Mouse (Mus musculus): Measurements from ENCODE around the gene Tulp1.

The Tulp1 gene

DNA sequence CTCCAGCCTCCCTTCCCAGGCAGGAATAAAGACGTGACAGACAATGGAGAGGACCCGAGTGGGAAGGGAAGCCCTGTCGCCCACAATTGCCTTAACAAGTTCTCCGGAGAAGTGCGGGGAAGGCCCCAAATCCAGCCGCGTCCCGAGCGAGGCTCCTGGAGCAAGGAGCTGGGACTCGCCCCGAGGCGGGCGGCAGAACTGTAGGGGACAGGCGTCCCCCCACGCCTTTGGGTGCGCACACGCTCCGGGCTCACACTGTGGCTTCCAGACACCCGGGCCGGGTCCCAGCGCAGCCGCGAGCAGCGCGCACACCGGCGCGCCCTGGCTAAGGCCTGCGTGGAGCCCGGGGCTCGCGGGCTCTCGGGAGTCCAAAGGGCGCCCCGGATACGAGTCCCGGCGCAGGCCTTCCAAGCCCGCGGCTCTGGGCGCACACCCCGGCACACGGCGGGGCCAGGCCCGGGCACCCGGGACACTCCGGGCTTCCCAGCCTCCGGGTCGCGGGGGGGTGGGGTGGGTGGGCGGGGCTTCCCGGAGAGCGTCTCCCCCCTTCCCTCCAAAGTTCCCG is 15.0 kb downstream of the Tulp1 start:
- Histone ChIP-seq H3K9me3 (ENCODE audit: low read length) (no peaks in the 10 kb centered on the region), H3K27me3 (ENCODE audit: insufficient read depth, low read length) (peaks cover 81% of the 10 kb centered on the region), H3K4me1 (replicated peaks; ENCODE audit: low read depth, low read length) (peaks cover 64% of the 10 kb centered on the region), H3K4me3 (replicated peaks; ENCODE audit: low read length) (peak overlapping the region; percentile 89), H3K36me3 (ENCODE audit: insufficient read depth, low read length) (no peaks in the 10 kb centered on the region)
- no peak for TF ChIP-seq CTCF (conservative IDR thresholded peaks at IDR 0.05; ENCODE audit: low read length)
- no peak for TF ChIP-seq NANOG (IDR thresholded peaks at IDR 0.05; ENCODE audit: borderline replicate concordance, low read length)
- TF ChIP-seq POU5F1 (IDR thresholded peaks at IDR 0.05; ENCODE audit: borderline replicate concordance, low read length), result no peak

DNA sequence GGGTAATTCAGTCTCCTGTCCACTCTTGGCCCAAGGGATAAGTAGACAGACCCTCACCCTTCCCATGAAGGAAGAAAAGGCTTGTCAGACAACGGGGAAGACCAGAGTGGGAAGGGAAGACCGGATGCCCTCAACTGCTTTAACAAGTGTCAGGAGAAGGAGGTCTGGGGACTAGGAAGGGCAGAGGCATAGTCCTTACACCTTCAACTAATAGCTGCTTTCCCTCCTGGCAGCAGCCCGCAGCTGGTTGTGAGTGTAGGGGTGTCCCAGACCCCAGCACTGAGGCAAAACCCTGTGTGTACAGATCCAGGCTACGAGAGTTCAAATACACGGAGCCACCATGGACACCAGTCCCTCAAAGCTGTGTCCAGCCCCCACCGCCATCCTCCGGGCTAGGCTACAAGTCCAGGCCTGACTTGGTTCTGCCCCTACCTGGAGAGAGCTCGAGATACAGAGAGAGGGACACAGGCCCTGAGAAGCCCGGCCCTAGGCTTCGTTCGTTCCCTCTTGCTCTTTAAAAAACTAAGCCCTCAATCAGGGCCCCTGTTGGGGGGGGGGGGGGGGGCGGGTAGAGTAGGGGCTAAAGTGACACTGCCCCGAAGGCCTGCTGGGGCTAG is 15.7 kb downstream of the Tulp1 start:
- H3K27me3 ChIP-seq (ENCODE audit: insufficient read depth, low read length), result peaks cover 80% of the 10 kb centered on the region
- no peaks in the 10 kb centered on the region for H3K9me3 ChIP-seq (ENCODE audit: low read length)
- peak overlapping the region; percentile 89 for H3K4me3 ChIP-seq (replicated peaks; ENCODE audit: low read length)
- H3K4me1 ChIP-seq (replicated peaks; ENCODE audit: low read depth, low read length), result peaks cover 70% of the 10 kb centered on the region
- H3K36me3 ChIP-seq (ENCODE audit: insufficient read depth, low read length), result no peaks in the 10 kb centered on the region
- no peak for TF ChIP-seq CTCF (conservative IDR thresholded peaks at IDR 0.05; ENCODE audit: low read length)
- no peak for TF ChIP-seq NANOG (IDR thresholded peaks at IDR 0.05; ENCODE audit: borderline replicate concordance, low read length)
- no peak for TF ChIP-seq POU5F1 (IDR thresholded peaks at IDR 0.05; ENCODE audit: borderline replicate concordance, low read length)

- Histone ChIP-seq H3K27me3 (ENCODE audit: insufficient read depth, low read length) (peaks cover 78% of the 10 kb centered on the region), H3K36me3 (ENCODE audit: insufficient read depth, low read length) (no peaks in the 10 kb centered on the region), H3K4me3 (replicated peaks; ENCODE audit: low read length) (peak overlapping the region; percentile 89; the same call in 1 of the 2 replicates), H3K4me1 (replicated peaks; ENCODE audit: low read depth, low read length) (peaks cover 82% of the 10 kb centered on the region), H3K9me3 (ENCODE audit: low read length) (no peaks in the 10 kb centered on the region)
- no peak for TF ChIP-seq POU5F1 (IDR thresholded peaks at IDR 0.05; ENCODE audit: borderline replicate concordance, low read length)
- no peak for TF ChIP-seq NANOG (IDR thresholded peaks at IDR 0.05; ENCODE audit: borderline replicate concordance, low read length)
- TF ChIP-seq CTCF (conservative IDR thresholded peaks at IDR 0.05; ENCODE audit: low read length), result no peak
Measured at GRCm38 (mm10) chr17:28348211-28348610, 16.8 kb downstream of the Tulp1 start.

DNA sequence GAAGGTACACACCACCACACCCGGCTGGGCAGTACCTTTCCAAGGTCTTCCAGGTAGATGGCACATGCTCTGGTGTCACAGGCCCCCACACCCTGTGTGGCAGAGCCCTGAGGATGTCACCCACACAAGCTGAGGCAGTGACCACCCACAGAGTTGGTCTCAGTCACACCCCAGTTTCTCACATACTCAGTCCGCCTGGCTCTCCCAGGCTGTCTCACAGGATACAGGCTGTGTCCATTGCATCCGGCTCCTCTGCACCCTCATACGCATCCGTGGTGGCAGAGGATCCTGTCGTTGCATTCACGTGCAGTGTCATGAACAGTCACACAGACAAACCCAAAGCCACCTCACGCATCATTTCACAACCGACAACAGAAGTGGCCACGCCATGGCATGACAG is 17.7 kb downstream of the Tulp1 start:
- Histone ChIP-seq H3K4me1 (replicated peaks; ENCODE audit: low read depth, low read length) (peaks cover 83% of the 10 kb centered on the region), H3K4me3 (replicated peaks; ENCODE audit: low read length) (no peak overlapping the region), H3K9me3 (ENCODE audit: low read length) (no peaks in the 10 kb centered on the region), H3K36me3 (ENCODE audit: insufficient read depth, low read length) (no peaks in the 10 kb centered on the region), H3K27me3 (ENCODE audit: insufficient read depth, low read length) (peaks cover 78% of the 10 kb centered on the region)
- no peak for TF ChIP-seq NANOG (IDR thresholded peaks at IDR 0.05; ENCODE audit: borderline replicate concordance, low read length)
- TF ChIP-seq POU5F1 (IDR thresholded peaks at IDR 0.05; ENCODE audit: borderline replicate concordance, low read length), result no peak
- TF ChIP-seq CTCF (conservative IDR thresholded peaks at IDR 0.05; ENCODE audit: low read length), result no peak

GRCm38 (mm10) chr17:28345882-28346281 is 19.1 kb downstream of the Tulp1 start:
- peak overlapping the region; percentile 62 for H3K4me3 ChIP-seq (replicated peaks; ENCODE audit: low read length)
- no peaks in the 10 kb centered on the region for H3K36me3 ChIP-seq (ENCODE audit: insufficient read depth, low read length)
- peaks cover 81% of the 10 kb centered on the region for H3K4me1 ChIP-seq (replicated peaks; ENCODE audit: low read depth, low read length)
- TF ChIP-seq CTCF (conservative IDR thresholded peaks at IDR 0.05; ENCODE audit: low read length) (no peak), NANOG (IDR thresholded peaks at IDR 0.05; ENCODE audit: borderline replicate concordance, low read length) (no peak), POU5F1 (IDR thresholded peaks at IDR 0.05; ENCODE audit: borderline replicate concordance, low read length) (no peak)
- peaks cover 80% of the 10 kb centered on the region for H3K27me3 ChIP-seq (ENCODE audit: insufficient read depth, low read length)
- no peaks in the 10 kb centered on the region for H3K9me3 ChIP-seq (ENCODE audit: low read length)

GRCm38 (mm10) chr17:28345271-28345721 is 19.7 kb downstream of the Tulp1 start:
- H3K36me3 ChIP-seq (ENCODE audit: insufficient read depth, low read length), result no peaks in the 10 kb centered on the region

DNA sequence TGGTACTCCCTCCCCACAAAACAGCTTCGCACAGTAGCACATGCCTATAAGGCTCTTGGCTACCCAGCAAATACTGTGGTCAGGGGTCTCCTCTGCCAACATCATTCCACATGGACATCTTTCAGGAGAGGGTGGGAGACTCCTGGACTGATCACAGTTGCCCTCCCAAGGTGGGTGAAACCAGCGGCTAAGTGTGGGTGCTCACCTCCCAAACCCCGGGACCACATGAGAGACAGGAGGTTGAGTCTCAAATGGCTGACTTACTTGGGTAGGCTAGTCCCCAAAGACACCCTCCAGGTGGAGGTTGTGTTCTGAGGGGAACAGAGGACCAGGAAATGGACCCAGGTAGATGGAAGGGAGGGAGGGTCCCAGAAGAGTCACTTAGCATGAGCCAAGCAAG is 20.4 kb downstream of the Tulp1 start:
- peak overlapping the region; percentile 62 for H3K4me3 ChIP-seq (replicated peaks; ENCODE audit: low read length)
- peaks cover 87% of the 10 kb centered on the region for H3K27me3 ChIP-seq (ENCODE audit: insufficient read depth, low read length)
- H3K36me3 ChIP-seq (ENCODE audit: insufficient read depth, low read length), result peaks cover 3% of the 10 kb centered on the region
- H3K9me3 ChIP-seq (ENCODE audit: low read length), result no peaks in the 10 kb centered on the region
- TF ChIP-seq NANOG (IDR thresholded peaks at IDR 0.05; ENCODE audit: borderline replicate concordance, low read length), result no peak
- TF ChIP-seq POU5F1 (IDR thresholded peaks at IDR 0.05; ENCODE audit: borderline replicate concordance, low read length), result no peak
- no peak for TF ChIP-seq CTCF (conservative IDR thresholded peaks at IDR 0.05; ENCODE audit: low read length)
- H3K4me1 ChIP-seq (replicated peaks; ENCODE audit: low read depth, low read length), result peaks cover 90% of the 10 kb centered on the region

More at GRCm38 (mm10) chr17:28345271-28345721, 19.7 kb downstream of the Tulp1 start:
- H3K27me3 ChIP-seq (ENCODE audit: insufficient read depth, low read length), result peaks cover 85% of the 10 kb centered on the region
- TF ChIP-seq NANOG (IDR thresholded peaks at IDR 0.05; ENCODE audit: borderline replicate concordance, low read length) (no peak), POU5F1 (IDR thresholded peaks at IDR 0.05; ENCODE audit: borderline replicate concordance, low read length) (no peak), CTCF (conservative IDR thresholded peaks at IDR 0.05; ENCODE audit: low read length) (no peak)
- H3K9me3 ChIP-seq (ENCODE audit: low read length), result no peaks in the 10 kb centered on the region
- peak overlapping the region; percentile 62 for H3K4me3 ChIP-seq (replicated peaks; ENCODE audit: low read length)
- peaks cover 87% of the 10 kb centered on the region for H3K4me1 ChIP-seq (replicated peaks; ENCODE audit: low read depth, low read length)

GRCm38 (mm10) chr17:28344050-28344607 is 20.9 kb downstream of the Tulp1 start:
- Histone ChIP-seq H3K27me3 (ENCODE audit: insufficient read depth, low read length) (peaks cover 84% of the 10 kb centered on the region), H3K4me3 (replicated peaks; ENCODE audit: low read length) (peak overlapping the region; percentile 62; the same call in 1 of the 2 replicates), H3K9me3 (ENCODE audit: low read length) (no peaks in the 10 kb centered on the region), H3K36me3 (ENCODE audit: insufficient read depth, low read length) (peaks cover 5% of the 10 kb centered on the region), H3K4me1 (replicated peaks; ENCODE audit: low read depth, low read length) (peaks cover 89% of the 10 kb centered on the region)
- TF ChIP-seq CTCF (conservative IDR thresholded peaks at IDR 0.05; ENCODE audit: low read length) (no peak), NANOG (IDR thresholded peaks at IDR 0.05; ENCODE audit: borderline replicate concordance, low read length) (no peak), POU5F1 (IDR thresholded peaks at IDR 0.05; ENCODE audit: borderline replicate concordance, low read length) (no peak)
